Mouse (Mus musculus) CH12.LX (cell line): ENCODE measurements around the gene Slc23a2. TPM values are rescaled to one million over a fixed set of nuclear protein-coding genes. Genes with fewer than 3 reads are reported as not detected.

Experiments used
- DNase-seq: peaks from one replicate; pipeline ENCODE4 v3.0.0-alpha.2; 2013; ENCODE audit errors: extremely low read depth
- H3K27ac ChIP-seq: 2 replicates; pipeline ENCODE4 v1.5.1; 2012; ENCODE audit warnings: low read depth, mild to moderate bottlenecking, control low read depth, moderate library complexity; ENCODE audit not compliant: insufficient read depth
- H3K27me3 ChIP-seq: replicated peaks from 2 replicates; pipeline ENCODE3; 2012; ENCODE audit warnings: inconsistent platforms
- H3K36me3 ChIP-seq, 2 experiments: replicated peaks in 1 of 2; 2 replicates each; pipeline versions ENCODE3 to v1.6.1; 2012; ENCODE audit warnings: inconsistent platforms in 1 of 2, low read length in 1 of 2, mild to moderate bottlenecking in 1 of 2, mixed read lengths in 1 of 2, moderate library complexity in 1 of 2; ENCODE audit not compliant: control insufficient read depth in 1 of 2, insufficient read depth in 1 of 2
- H3K4me1 ChIP-seq, 2 experiments: 2 replicates each; pipeline ENCODE4 v1.6.1; 2012; ENCODE audit warnings: inconsistent platforms in 1 of 2, moderate library complexity in 1 of 2; ENCODE audit not compliant: insufficient read depth in 2 of 2, control insufficient read depth in 1 of 2
- H3K4me2 ChIP-seq: 2 replicates; pipeline ENCODE4 v1.6.1; 2012; ENCODE audit warnings: low read depth, mild to moderate bottlenecking, control low read depth; ENCODE audit not compliant: poor library complexity, insufficient read depth, severe bottlenecking
- H3K4me3 ChIP-seq, 3 experiments: fragments of 150-350 bp in 1 of 3; sonication (generic) in 1 of 3; replicated peaks in 1 of 3; 2 replicates each; pipeline versions ENCODE3 to v1.5.1; 2011 to 2012; ENCODE audit warnings: low read depth in 2 of 3, low read length in 2 of 3, mild to moderate bottlenecking in 2 of 3, moderate library complexity in 2 of 3, control low read depth in 1 of 3, improper control_type of control experiment in 1 of 3, inconsistent platforms in 1 of 3, mixed read lengths in 1 of 3; ENCODE audit not compliant: poor library complexity in 1 of 3
- H3K79me2 ChIP-seq: replicated peaks from 2 replicates; pipeline ENCODE4 v1.6.1; 2012; ENCODE audit warnings: mild to moderate bottlenecking, moderate library complexity; ENCODE audit not compliant: control insufficient read depth, poor library complexity, insufficient read depth, severe bottlenecking; ENCODE audit errors: extremely low read depth
- H3K9ac ChIP-seq: 2 replicates; pipeline ENCODE4 v1.6.1; 2012; ENCODE audit warnings: low read depth, mild to moderate bottlenecking, control low read depth, moderate library complexity; ENCODE audit not compliant: insufficient read depth
- H3K9me3 ChIP-seq: replicated peaks from 2 replicates; pipeline ENCODE3; 2012; ENCODE audit warnings: low read length, inconsistent platforms, mixed read lengths
- BHLHE40 ChIP-seq: IDR thresholded peaks from 2 replicates; pipeline ENCODE4 v1.6.1; 2011; ENCODE audit warnings: mild to moderate bottlenecking, low read depth, low read length, improper control_type of control experiment
- ELF1 ChIP-seq: IDR thresholded peaks from 2 replicates; pipeline ENCODE4 v1.6.1; 2014; ENCODE audit warnings: low read depth, mild to moderate bottlenecking, inconsistent platforms, low read length, improper control_type of control experiment
- ETS1 ChIP-seq: conservative IDR thresholded peaks from 2 replicates; pipeline ENCODE4 v1.6.1; 2012; ENCODE audit warnings: low read depth, mild to moderate bottlenecking, inconsistent platforms, low read length, improper control_type of control experiment, moderate library complexity
- GABPA ChIP-seq: IDR thresholded peaks from 2 replicates; pipeline ENCODE4 v1.6.1; 2012; ENCODE audit warnings: low read depth, low read length, improper control_type of control experiment, inconsistent platforms; ENCODE audit not compliant: insufficient replicate concordance
- JUN ChIP-seq: IDR thresholded peaks from 2 replicates; pipeline ENCODE4 v1.6.1; 2011; ENCODE audit warnings: low read depth, mild to moderate bottlenecking, low read length, improper control_type of control experiment, moderate library complexity; ENCODE audit not compliant: insufficient read depth
- MAX ChIP-seq: IDR thresholded peaks from 2 replicates; pipeline ENCODE4 v1.6.1; 2011; ENCODE audit warnings: low read length, improper control_type of control experiment
- MEF2A ChIP-seq: IDR thresholded peaks from 2 replicates; pipeline ENCODE4 v1.6.1; 2014; ENCODE audit warnings: low read depth, mild to moderate bottlenecking, inconsistent platforms, low read length, improper control_type of control experiment, borderline replicate concordance
- NRF1 ChIP-seq: IDR thresholded peaks from 2 replicates; pipeline ENCODE4 v1.6.1; 2014; ENCODE audit warnings: low read depth, mild to moderate bottlenecking, inconsistent platforms, low read length, improper control_type of control experiment, moderate library complexity
- SIN3A ChIP-seq: IDR thresholded peaks from 2 replicates; pipeline ENCODE4 v1.6.1; 2012; ENCODE audit warnings: low read length, improper control_type of control experiment, inconsistent platforms
- ZC3H11A ChIP-seq: IDR thresholded peaks from 2 replicates; pipeline ENCODE4 v1.6.1; 2012; ENCODE audit warnings: low read depth, mild to moderate bottlenecking, inconsistent platforms, low read length, improper control_type of control experiment
- ZMIZ1 ChIP-seq: IDR thresholded peaks from 2 replicates; pipeline ENCODE4 v1.6.1; 2012; ENCODE audit warnings: low read depth, mild to moderate bottlenecking, inconsistent platforms, low read length, improper control_type of control experiment
- ZNF384 ChIP-seq: IDR thresholded peaks from 2 replicates; pipeline ENCODE4 v1.6.1; 2012; ENCODE audit warnings: low read depth, low read length, improper control_type of control experiment, inconsistent platforms
- dilution Hi-C: fragments of 300-500 bp; cut with MboI; formaldehyde crosslinking; loops from 2 replicates; pipeline ENCODE4 v1.14.3; 2020; ENCODE audit warnings: low sequenced_read_pairs; ENCODE audit not compliant: extremely low pct_unique_long_range_greater_than_20kb, extremely low pct_ligation_motif_present
- in situ Hi-C: fragments of 300-500 bp; cut with MboI; formaldehyde crosslinking; loops from 3 replicates; pipeline ENCODE4 v1.14.3; 2019; ENCODE audit warnings: low sequenced_read_pairs, low pct_ligation_motif_present, low pct_unique_long_range_greater_than_20kb, mixed read lengths
- polyA plus RNA-seq: library from polyadenylated mRNA; unstranded; fragments of >175 nt; gene quantifications from 2 replicates; pipeline ENCODE4 v1.2.1, GENCODE M21; 2012; ENCODE audit warnings: low read depth; ENCODE audit not compliant: insufficient read length
- total RNA-seq, 2 experiments: library from RNA; depleted of rRNA; stranded (reverse); fragments of 300-350 nt in 1 of 2; fragments of >200 nt in 1 of 2; gene quantifications; 2 replicates each; pipeline ENCODE4 v1.2.3; 2012 to 2014

Slc23a2 gene
- total and polyA plus RNA-seq, 3 experiments, result 10.6 to 21.7 (median 13.4) TPM

DNA sequence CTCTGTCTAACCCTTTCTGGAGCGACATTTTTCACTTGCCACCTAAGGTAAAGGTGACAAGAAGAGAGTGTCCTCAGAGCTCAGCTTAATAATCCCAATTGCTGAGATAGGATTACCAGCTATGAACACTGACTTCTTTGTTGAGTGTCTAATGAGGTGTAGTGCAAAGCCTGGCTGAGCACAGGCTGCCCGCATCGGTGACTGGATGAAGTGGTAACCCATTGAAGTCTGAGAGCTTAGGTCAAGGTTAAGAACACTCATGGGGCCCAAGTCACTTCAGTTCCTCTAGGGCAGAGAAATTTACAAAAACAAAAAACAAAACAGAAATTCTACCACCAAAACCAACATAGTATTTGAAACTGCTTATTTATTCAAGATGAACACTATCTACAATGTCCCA, 71.9 kb downstream of the Slc23a2 start:
- in situ Hi-C loops (no loop called here), dilution Hi-C loops (no loop called here)

DNA sequence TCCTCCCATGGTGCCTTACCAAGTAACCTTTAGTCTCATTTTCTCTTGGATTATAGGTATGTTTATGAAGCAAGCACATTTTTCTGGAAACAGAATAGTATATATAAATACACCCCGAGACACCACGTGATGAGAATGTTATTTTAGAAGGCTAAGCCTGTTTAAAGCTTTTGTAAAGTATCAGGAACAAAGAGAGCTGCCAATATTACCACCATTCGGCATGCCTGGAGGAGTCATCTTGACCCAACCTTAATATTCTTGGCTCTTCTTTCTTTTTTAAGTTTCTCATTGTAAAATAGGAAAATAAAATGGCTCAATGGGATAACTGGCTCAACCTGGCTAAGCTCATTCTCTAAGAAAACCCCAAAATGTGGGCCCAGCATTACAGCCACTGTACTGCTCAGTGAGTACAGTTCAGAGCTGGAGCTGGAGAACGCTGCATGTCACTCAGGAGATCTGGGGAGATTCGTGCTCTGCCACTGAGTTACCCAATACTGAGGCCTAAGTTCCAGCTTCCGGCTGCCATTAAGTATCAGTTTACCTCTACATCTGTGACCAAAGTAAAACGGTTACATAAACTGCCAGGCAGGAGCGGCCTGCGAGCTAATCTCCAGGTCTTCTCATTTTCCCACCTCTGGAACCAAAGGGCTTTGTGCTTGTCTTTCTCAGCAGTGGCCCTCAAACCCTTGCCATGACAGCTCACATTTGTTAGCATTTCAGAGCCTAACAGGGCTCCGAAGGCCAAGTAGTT, 74.7 kb downstream of the Slc23a2 start:
- Histone ChIP-seq H3K36me3 (peaks cover 27 to 68% of the 10 kb centered on the region in 2 experiments), H3K4me2 (no peak overlapping the region)
- TF ChIP-seq ZNF384, result no peak
- no peak for TF ChIP-seq MAX
- TF ChIP-seq ZC3H11A, result no peak
- no peak for TF ChIP-seq NRF1
- TF ChIP-seq, all 38 proteins: peak for 0
- no peak overlapping the region for H3K9ac ChIP-seq
- H3K27ac ChIP-seq, result no peak overlapping the region
- no peaks in the 10 kb centered on the region for H3K27me3 ChIP-seq
- in situ Hi-C loops, result no loop called here
- no peak for DNase-seq
- H3K9me3 ChIP-seq, result no peaks in the 10 kb centered on the region
- dilution Hi-C loops, result no loop called here
- peaks cover 7 to 21% of the 10 kb centered on the region in 2 experiments; a peak in 3 of 4 replicates for H3K4me1 ChIP-seq
- no peak overlapping the region for H3K4me3 ChIP-seq
- no peaks in the 10 kb centered on the region for H3K79me2 ChIP-seq

More for the DNA sequence above, 71.9 kb downstream of the Slc23a2 start:
- Histone ChIP-seq H3K36me3 (peaks cover 42 to 75% of the 10 kb centered on the region in 2 experiments), H3K4me1 (peaks cover 7 to 21% of the 10 kb centered on the region in 2 experiments; a peak in 3 of 4 replicates), H3K27me3 (no peaks in the 10 kb centered on the region), H3K27ac (no peak overlapping the region), H3K4me3 (no peak overlapping the region), H3K9ac (no peak overlapping the region), H3K4me2 (no peak overlapping the region), H3K9me3 (no peaks in the 10 kb centered on the region), H3K79me2 (no peaks in the 10 kb centered on the region)
- TF ChIP-seq BHLHE40 (no peak), JUN (no peak), SIN3A (no peak), GABPA (no peak), MEF2A (no peak), ZMIZ1 (no peak), ETS1 (no peak), ELF1 (no peak)
- DNase-seq, result no peak
